Mouse (Mus musculus) 3T3-L1 (cell line): ENCODE measurements around the gene Pum1.
"Not testable (repeated sequence)": the region's sequence is repeated elsewhere in the genome, so short reads cannot be mapped to it uniquely, and the experiment has no call there.

Experiments
- DNase-seq: peaks from one replicate; pipeline ENCODE4 v3.0.0-alpha.2; 2015; ENCODE audit warnings: low read depth, low spot score

The Pum1 gene

GRCm38 (mm10) chr4:130668541-130668940 is 5.4 kb downstream of the Pum1 start:
- no peak for DNase-seq

- DNase-seq: no peak
These were observed 5.9 kb downstream of the Pum1 start for GRCm38 (mm10) chr4:130668991-130669390.

- not testable (repeated sequence) for DNase-seq
These were observed 6.9 kb downstream of the Pum1 start for GRCm38 (mm10) chr4:130670023-130670422.

GRCm38 (mm10) chr4:130671079-130671845 is 8.1 kb downstream of the Pum1 start:
- DNase-seq: no peak

- no peak for DNase-seq
These were observed 9.0 kb downstream of the Pum1 start for GRCm38 (mm10) chr4:130672161-130672560.

- no peak for DNase-seq
These were observed 13.6 kb downstream of the Pum1 start for GRCm38 (mm10) chr4:130676746-130677145.

- no peak for DNase-seq
These were observed 15.0 kb downstream of the Pum1 start for GRCm38 (mm10) chr4:130678149-130678548.

- no peak for DNase-seq
These were observed 17.6 kb downstream of the Pum1 start for GRCm38 (mm10) chr4:130680676-130681075.

GRCm38 (mm10) chr4:130683051-130683450 is 19.9 kb downstream of the Pum1 start:
- not testable (repeated sequence) for DNase-seq

GRCm38 (mm10) chr4:130693936-130694335 is 30.8 kb downstream of the Pum1 start:
- no peak for DNase-seq

GRCm38 (mm10) chr4:130694982-130695381 is 31.9 kb downstream of the Pum1 start:
- no peak for DNase-seq

- no peak for DNase-seq
These were observed 37.9 kb downstream of the Pum1 start for GRCm38 (mm10) chr4:130701061-130701460.

GRCm38 (mm10) chr4:130702835-130703535 is 39.9 kb downstream of the Pum1 start:
- no peak for DNase-seq

- no peak for DNase-seq
These were observed 40.5 kb downstream of the Pum1 start for GRCm38 (mm10) chr4:130703601-130704000.

- no peak for DNase-seq
These were observed 41.5 kb downstream of the Pum1 start for GRCm38 (mm10) chr4:130704615-130705014.

GRCm38 (mm10) chr4:130706215-130707000 is 43.3 kb downstream of the Pum1 start:
- DNase-seq: no peak

GRCm38 (mm10) chr4:130711353-130711848 is 48.3 kb downstream of the Pum1 start:
- no peak for DNase-seq

GRCm38 (mm10) chr4:130712341-130712740 is 49.2 kb downstream of the Pum1 start:
- no peak for DNase-seq

GRCm38 (mm10) chr4:130713430-130713829 is 50.3 kb downstream of the Pum1 start:
- no peak for DNase-seq

GRCm38 (mm10) chr4:130715126-130715525 is 52.0 kb downstream of the Pum1 start:
- no peak for DNase-seq

GRCm38 (mm10) chr4:130715623-130716022 is 52.5 kb downstream of the Pum1 start:
- DNase-seq: no peak

- no peak for DNase-seq
These were observed 56.2 kb downstream of the Pum1 start for GRCm38 (mm10) chr4:130719348-130719747.
